Mouse (Mus musculus) limb, embryonic 15.5 days (tissue): ENCODE results near the gene Mrpl34. TPM values are rescaled to one million over a fixed set of nuclear protein-coding genes. Genes with fewer than 3 reads are reported as not detected.
"Not testable (repeated sequence)": the region's sequence is repeated elsewhere in the genome, so short reads cannot be mapped to it uniquely, and the experiment has no call there.

Experiments
- ATAC-seq: fragments of 200-750 bp; cut with Nextera tagmentation; 2 replicates; pipeline ENCODE4 v1.8.0; 2017; ENCODE audit warnings: low read depth, moderate TSS enrichment; ENCODE audit not compliant: insufficient number of reproducible peaks, low FRiP score, low TSS enrichment
- H3K27ac ChIP-seq: fragments of 300-500 bp; sonication (generic); 2 replicates; pipeline ENCODE4 v1.5.1; 2015; ENCODE audit warnings: moderate library complexity, mild to moderate bottlenecking, inconsistent platforms
- H3K27me3 ChIP-seq: fragments of 300-500 bp; sonication (generic); 2 replicates; pipeline ENCODE4 v1.6.1; 2015; ENCODE audit warnings: inconsistent platforms
- H3K36me3 ChIP-seq: fragments of 300-500 bp; sonication (generic); 2 replicates; pipeline ENCODE4 v1.6.1; 2015; ENCODE audit warnings: inconsistent platforms
- H3K4me1 ChIP-seq: fragments of 300-500 bp; sonication (generic); 2 replicates; pipeline ENCODE4 v1.6.1; 2015; ENCODE audit warnings: inconsistent platforms
- H3K4me2 ChIP-seq: fragments of 300-500 bp; sonication (generic); 2 replicates; pipeline ENCODE4 v1.6.1; 2015; ENCODE audit warnings: mild to moderate bottlenecking, inconsistent platforms
- H3K4me3 ChIP-seq: fragments of 300-500 bp; sonication (generic); 2 replicates; pipeline ENCODE4 v1.5.1; 2015; ENCODE audit warnings: mild to moderate bottlenecking, inconsistent platforms
- H3K9ac ChIP-seq: fragments of 300-500 bp; sonication (generic); 2 replicates; pipeline ENCODE4 v1.6.1; 2015; ENCODE audit warnings: inconsistent platforms
- H3K9me3 ChIP-seq: fragments of 300-500 bp; sonication (generic); 2 replicates; pipeline ENCODE4 v1.6.1; 2016; ENCODE audit warnings: inconsistent platforms
- WGBS: fragments of 180-500 bp; shearing (Covaris S2); methylation state at CpG from one replicate; pipeline ENCODE4 v1.1.7; 2015; 5-methylcytosine and 5-hydroxymethylcytosine counted together
- polyA plus RNA-seq: library from polyadenylated mRNA; unstranded; fragments of >200 nt; fragmentation: Nextera tagmentation; extraction: Ambion mirVana; gene quantifications from 2 replicates; pipeline ENCODE4 v1.2.1, GENCODE M21; 2015

Mrpl34 gene
- polyA plus RNA-seq, result 100 and 122 TPM in 2 replicates

DNA sequence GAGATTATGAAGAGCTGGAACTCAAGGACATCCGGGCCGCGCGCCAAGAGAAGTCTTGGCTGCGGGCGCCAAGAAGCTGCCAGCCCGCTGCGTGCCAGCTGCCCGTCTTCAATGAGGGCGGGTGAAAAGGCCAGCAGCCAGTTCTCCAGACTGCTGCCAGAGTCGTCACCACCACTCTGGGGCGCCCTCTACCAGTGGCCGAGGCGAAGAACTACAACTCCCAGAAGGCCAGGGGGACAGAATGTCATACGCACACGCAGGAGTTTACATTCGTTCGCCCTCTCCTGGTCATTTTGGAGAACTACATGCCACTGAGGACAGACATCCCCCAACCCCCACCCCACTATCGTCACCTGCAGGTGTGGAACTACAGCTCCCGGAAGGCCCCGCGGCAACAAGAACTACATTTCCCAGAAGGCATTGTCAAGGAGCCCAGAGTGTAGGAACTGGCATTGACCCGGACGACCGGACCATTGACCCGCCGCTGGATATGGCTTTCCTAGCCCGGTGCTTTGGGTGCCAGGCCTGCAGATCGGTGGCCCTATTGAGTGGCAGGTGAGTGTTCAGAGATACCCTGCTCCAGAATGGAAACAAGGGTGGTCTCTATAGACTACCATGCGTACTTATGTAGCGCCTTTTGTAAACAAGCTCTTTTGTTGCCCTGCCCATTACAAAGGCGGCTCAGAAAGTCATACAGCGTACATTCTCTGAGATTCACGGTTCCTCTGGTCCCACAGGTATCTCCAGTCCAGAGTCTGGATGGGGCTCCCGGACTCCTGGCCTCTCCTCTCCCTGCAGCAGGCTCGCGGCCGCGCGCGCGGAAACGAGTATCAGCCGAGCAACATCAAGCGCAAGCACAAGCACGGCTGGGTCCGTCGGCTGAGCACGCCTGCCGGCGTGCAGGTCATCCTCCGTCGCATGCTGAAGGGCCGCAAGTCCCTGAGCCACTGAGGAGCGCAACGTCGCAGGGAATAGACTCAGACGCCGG is at the start of gene Mrpl34:
TSS of gene Mrpl34 (plus strand) at position 447 of the 988 bp plus-strand sequence.
- H3K4me2 ChIP-seq, result peak within 1 kb of the TSS; percentile 88
- H3K9me3 ChIP-seq, result no peaks in the 10 kb centered on the region
- peak within 1 kb of the TSS; percentile 42 for H3K9ac ChIP-seq
- H3K36me3 ChIP-seq, result peaks cover 22% of the 10 kb centered on the region
- WGBS, result under 1% methylated on average over 59 of the region's 59 CpGs
- peak within 1 kb of the TSS; percentile 89 for H3K27ac ChIP-seq
- ATAC-seq, result peak; percentile 79
- H3K27me3 ChIP-seq, result no peaks in the 10 kb centered on the region
- H3K4me1 ChIP-seq, result peaks cover 40% of the 10 kb centered on the region
- H3K4me3 ChIP-seq, result peak within 1 kb of the TSS; percentile 84

GRCm38 (mm10) chr8:71422121-71422520 is 42.6 kb upstream of the Mrpl34 start:
- Histone ChIP-seq H3K9me3 (no peaks in the 10 kb centered on the region), H3K36me3 (no peaks in the 10 kb centered on the region), H3K4me1 (no peaks in the 10 kb centered on the region), H3K4me3 (no peak overlapping the region), H3K27me3 (no peaks in the 10 kb centered on the region), H3K9ac (no peak overlapping the region), H3K27ac (no peak overlapping the region), H3K4me2 (no peak overlapping the region)
- ATAC-seq, result no peak

DNA sequence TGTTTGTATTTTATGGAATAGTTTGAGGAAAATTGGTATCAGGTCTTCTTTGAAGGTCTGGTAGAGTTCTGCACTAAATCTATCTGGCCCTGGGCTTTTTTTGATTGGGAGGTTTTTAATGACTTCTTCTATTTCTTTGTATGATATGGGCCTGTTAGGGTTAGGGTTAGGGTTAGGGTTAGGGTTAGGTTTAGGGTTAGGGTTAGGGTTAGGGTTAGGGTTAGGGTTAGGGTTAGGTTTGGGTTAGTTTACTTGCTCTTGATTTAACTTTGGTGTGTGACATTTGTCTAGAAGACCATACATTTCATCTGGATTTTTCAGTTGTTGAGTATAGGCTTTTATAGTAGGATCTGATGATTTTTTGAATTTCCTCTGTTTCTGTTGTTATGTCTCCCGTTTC is 31.8 kb upstream of the Mrpl34 start:
- 75% methylated on average over 1 of the region's 1 CpGs for WGBS
- not testable (repeated sequence) for ATAC-seq, H3K4me2 ChIP-seq

GRCm38 (mm10) chr8:71437041-71437440 is 27.7 kb upstream of the Mrpl34 start:
- Histone ChIP-seq H3K36me3 (no peaks in the 10 kb centered on the region), H3K4me1 (peaks cover 2% of the 10 kb centered on the region), H3K9me3 (no peaks in the 10 kb centered on the region), H3K27ac (no peak overlapping the region), H3K4me2 (no peak overlapping the region), H3K27me3 (0 out of 2 replicates have a peak, but pooled peaks cover 3% of the 10 kb centered on the region), H3K9ac (no peak overlapping the region), H3K4me3 (no peak overlapping the region)
- no peak for ATAC-seq
- WGBS, result 62% methylated on average over 3 of the region's 3 CpGs

More for the DNA sequence above, 31.8 kb upstream of the Mrpl34 start:
- not testable (repeated sequence) for H3K36me3 ChIP-seq, H3K27ac ChIP-seq, H3K9me3 ChIP-seq, H3K27me3 ChIP-seq, H3K4me3 ChIP-seq, H3K4me1 ChIP-seq, H3K9ac ChIP-seq

- H3K4me1 ChIP-seq, result peaks cover 8% of the 10 kb centered on the region
- no peaks in the 10 kb centered on the region for H3K9me3 ChIP-seq
- 1% methylated on average over 7 of the region's 7 CpGs for WGBS
- H3K27me3 ChIP-seq, result 0 out of 2 replicates have a peak, but pooled peaks cover 4% of the 10 kb centered on the region
- no peak for ATAC-seq
- H3K4me3 ChIP-seq, result no peak overlapping the region
- no peak overlapping the region for H3K9ac ChIP-seq
- no peaks in the 10 kb centered on the region for H3K36me3 ChIP-seq
- no peak overlapping the region for H3K4me2 ChIP-seq
- H3K27ac ChIP-seq, result no peak overlapping the region
These were observed 23.4 kb upstream of the Mrpl34 start for GRCm38 (mm10) chr8:71441404-71441803.

DNA sequence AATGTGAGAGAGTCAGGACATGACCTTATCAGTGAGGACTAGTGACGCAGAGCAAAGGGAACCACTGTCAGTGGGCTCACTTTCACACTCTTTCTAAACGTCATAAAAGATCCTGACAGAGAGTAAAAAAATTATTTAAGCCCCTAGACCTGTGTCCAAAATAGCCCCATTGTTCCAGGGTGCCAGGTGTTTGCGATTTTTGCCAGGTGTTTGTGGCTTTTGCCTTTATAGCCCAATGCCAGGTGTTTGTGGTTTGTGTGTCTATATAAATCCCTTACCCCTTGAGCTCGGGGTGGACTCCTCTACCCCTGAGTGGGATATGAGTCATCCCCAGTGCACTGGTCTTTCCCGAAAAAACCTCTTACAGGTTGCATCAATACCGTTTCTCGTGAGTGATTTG is 19.7 kb upstream of the Mrpl34 start:
- 51% methylated on average over 7 of the region's 7 CpGs for WGBS
- no peak overlapping the region for H3K27ac ChIP-seq
- no peaks in the 10 kb centered on the region for H3K9me3 ChIP-seq
- no peaks in the 10 kb centered on the region for H3K36me3 ChIP-seq
- H3K4me1 ChIP-seq, result peaks cover 8% of the 10 kb centered on the region
- no peak overlapping the region for H3K9ac ChIP-seq
- no peak overlapping the region for H3K4me3 ChIP-seq
- no peak for ATAC-seq
- 0 out of 2 replicates have a peak, but pooled peaks cover 4% of the 10 kb centered on the region for H3K27me3 ChIP-seq
- no peak overlapping the region for H3K4me2 ChIP-seq

GRCm38 (mm10) chr8:71451337-71451736 is 13.4 kb upstream of the Mrpl34 start:
- no peaks in the 10 kb centered on the region for H3K4me1 ChIP-seq
- no peak overlapping the region for H3K4me2 ChIP-seq
- no peak for ATAC-seq
- WGBS, result 66% methylated on average over 4 of the region's 4 CpGs
- H3K9ac ChIP-seq, result no peak overlapping the region
- H3K36me3 ChIP-seq, result no peaks in the 10 kb centered on the region; the same call in 1 of the 2 replicates
- H3K4me3 ChIP-seq, result no peak overlapping the region
- H3K27ac ChIP-seq, result no peak overlapping the region
- no peaks in the 10 kb centered on the region for H3K9me3 ChIP-seq
- H3K27me3 ChIP-seq, result no peaks in the 10 kb centered on the region

- H3K4me2 ChIP-seq, result no peak overlapping the region
- ATAC-seq, result no peak
- H3K27me3 ChIP-seq, result no peaks in the 10 kb centered on the region
- no peaks in the 10 kb centered on the region for H3K4me1 ChIP-seq
- no peaks in the 10 kb centered on the region for H3K9me3 ChIP-seq
- H3K9ac ChIP-seq, result no peak overlapping the region
- no peak overlapping the region for H3K4me3 ChIP-seq
- 30% methylated on average over 11 of the region's 11 CpGs for WGBS
- no peak overlapping the region for H3K27ac ChIP-seq
- no peaks in the 10 kb centered on the region; the same call in 1 of the 2 replicates for H3K36me3 ChIP-seq
These were observed 13.0 kb upstream of the Mrpl34 start for GRCm38 (mm10) chr8:71451777-71452176.

- H3K27ac ChIP-seq, result no peak overlapping the region
- no peaks in the 10 kb centered on the region for H3K27me3 ChIP-seq
- no peak for ATAC-seq
- H3K36me3 ChIP-seq, result peaks cover 7% of the 10 kb centered on the region
- H3K4me2 ChIP-seq, result no peak overlapping the region
- no peak overlapping the region for H3K4me3 ChIP-seq
- H3K4me1 ChIP-seq, result no peaks in the 10 kb centered on the region
- no peaks in the 10 kb centered on the region for H3K9me3 ChIP-seq
- H3K9ac ChIP-seq, result no peak overlapping the region
- WGBS, result 77% methylated on average over 2 of the region's 2 CpGs
These were observed 12.1 kb upstream of the Mrpl34 start for GRCm38 (mm10) chr8:71452669-71453068.

GRCm38 (mm10) chr8:71454668-71455067 is 10.1 kb upstream of the Mrpl34 start:
- Histone ChIP-seq H3K4me2 (no peak overlapping the region), H3K9ac (no peak overlapping the region), H3K4me1 (0 out of 2 replicates have a peak, but pooled peaks cover 4% of the 10 kb centered on the region), H3K27me3 (no peaks in the 10 kb centered on the region), H3K9me3 (no peaks in the 10 kb centered on the region), H3K4me3 (no peak overlapping the region), H3K36me3 (peaks cover 27% of the 10 kb centered on the region), H3K27ac (no peak overlapping the region)
- no peak for ATAC-seq
- 77% methylated on average over 8 of the region's 8 CpGs for WGBS

DNA sequence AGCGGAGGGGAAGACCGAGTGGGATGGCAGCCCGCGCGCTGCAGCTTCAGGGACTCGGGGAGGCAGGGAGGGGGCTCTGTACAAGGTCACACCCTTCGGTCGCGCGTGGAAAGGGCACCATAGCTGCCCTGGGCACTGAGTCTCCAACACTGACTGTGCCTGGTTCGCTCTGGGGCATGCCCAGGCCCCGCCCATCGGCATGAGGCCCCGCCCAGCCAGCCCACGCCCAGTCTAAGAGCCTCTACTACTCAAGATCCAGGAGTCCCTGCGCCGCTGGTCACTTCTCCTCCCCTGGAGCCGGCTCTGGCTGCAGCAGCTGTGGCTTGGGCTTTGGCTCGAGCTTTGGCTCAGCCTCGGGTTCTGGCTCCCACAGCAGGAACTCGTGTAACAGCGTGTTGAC is 7.9 kb upstream of the Mrpl34 start:
- no peak; the same call in 1 of the 2 replicates for ATAC-seq

DNA sequence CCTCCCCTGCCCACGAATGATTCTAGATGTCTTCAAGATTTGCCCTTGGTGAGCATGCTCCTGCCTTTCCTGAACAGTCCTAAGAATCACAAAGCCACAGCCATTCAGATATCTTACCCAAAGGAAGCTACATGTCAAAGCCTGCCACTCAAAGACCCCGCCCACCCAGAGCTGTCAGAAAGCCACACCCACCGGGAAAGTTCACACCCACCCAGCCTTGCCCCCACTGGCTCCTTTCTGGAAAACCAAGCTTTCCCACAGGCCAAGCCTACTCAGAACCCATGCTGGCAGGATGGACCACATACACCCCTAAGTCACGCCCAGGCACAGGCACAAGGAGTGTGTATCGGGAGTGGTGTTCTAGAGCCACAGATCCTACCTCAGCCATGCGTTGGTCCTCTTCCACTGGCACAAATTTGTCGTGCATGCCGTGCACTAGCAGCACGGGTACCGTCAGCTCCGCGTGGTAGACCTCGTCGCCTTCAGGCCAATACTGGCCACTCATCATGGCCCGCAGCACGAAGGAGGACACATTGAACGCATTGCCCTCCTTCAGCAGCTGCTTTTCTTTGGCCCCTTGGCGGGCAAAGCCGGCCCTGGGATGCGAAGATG is 7.0 kb upstream of the Mrpl34 start:
- Histone ChIP-seq H3K27ac (0 out of 2 replicates have a peak overlapping the region, but pooled peaks have one; percentile 9), H3K4me1 (peaks cover 21% of the 10 kb centered on the region), H3K36me3 (peaks cover 45% of the 10 kb centered on the region), H3K9ac (no peak overlapping the region), H3K4me2 (no peak overlapping the region), H3K4me3 (no peak overlapping the region), H3K9me3 (no peaks in the 10 kb centered on the region), H3K27me3 (no peaks in the 10 kb centered on the region)
- no peak; the same call in 1 of the 2 replicates for ATAC-seq
- WGBS, result 81% methylated on average over 20 of the region's 20 CpGs

More for the DNA sequence above, 7.9 kb upstream of the Mrpl34 start:
- WGBS, result 40% methylated on average over 22 of the region's 22 CpGs
- Histone ChIP-seq H3K4me1 (peaks cover 13% of the 10 kb centered on the region), H3K9me3 (no peaks in the 10 kb centered on the region), H3K9ac (no peak overlapping the region), H3K4me3 (no peak overlapping the region), H3K4me2 (no peak overlapping the region), H3K27me3 (no peaks in the 10 kb centered on the region), H3K27ac (no peak overlapping the region), H3K36me3 (peaks cover 45% of the 10 kb centered on the region)
